Mouse (Mus musculus) bone marrow, adult 2 months (tissue): ENCODE measurements around the gene Cpne4. TPM values are rescaled to one million over a fixed set of nuclear protein-coding genes. Genes with fewer than 3 reads are reported as not detected.

Experiments
- H3K27ac ChIP-seq: fragments of 200-500 bp; 2 replicates; pipeline ENCODE4 v1.5.1; 2012; ENCODE audit warnings: low read depth, mild to moderate bottlenecking, control low read depth, inconsistent platforms, low read length; ENCODE audit not compliant: control insufficient read depth, poor library complexity, insufficient read depth
- H3K4me1 ChIP-seq: fragments of 200-500 bp; 2 replicates; pipeline ENCODE4 v1.6.1; 2011; ENCODE audit warnings: low read length; ENCODE audit not compliant: control insufficient read depth, insufficient read depth
- H3K4me3 ChIP-seq: fragments of 200-500 bp; replicated peaks from 2 replicates; pipeline ENCODE3; 2011; ENCODE audit warnings: mild to moderate bottlenecking, low read depth, low read length, control low read depth; ENCODE audit not compliant: control insufficient read depth
- CTCF ChIP-seq: fragments of 200-500 bp; IDR thresholded peaks from 2 replicates; pipeline ENCODE4 v1.5.1; 2011; ENCODE audit warnings: low read length, control low read depth; ENCODE audit not compliant: control insufficient read depth, insufficient read depth
- POLR2A ChIP-seq: fragments of 200-500 bp; IDR thresholded peaks from 2 replicates; pipeline ENCODE4 v1.6.1; 2011; ENCODE audit warnings: low read depth, mild to moderate bottlenecking, control low read depth, low read length, borderline replicate concordance; ENCODE audit not compliant: control insufficient read depth
- WGBS: fragments of 180-500 bp; shearing (Covaris S2); methylation state at CpG from one replicate; pipeline ENCODE4 v1.1.7; 2018; 5-methylcytosine and 5-hydroxymethylcytosine counted together
- polyA plus RNA-seq: library from polyadenylated mRNA; stranded (reverse); fragments of >200 nt; gene quantifications from 2 replicates; pipeline ENCODE4 v1.2.4, GENCODE M21; 2011; ENCODE audit warnings: low replicate concordance; ENCODE audit not compliant: missing spikeins, insufficient read depth, insufficient read length

Gene Cpne4
- polyA plus RNA-seq, 1 experiment: not detected

DNA sequence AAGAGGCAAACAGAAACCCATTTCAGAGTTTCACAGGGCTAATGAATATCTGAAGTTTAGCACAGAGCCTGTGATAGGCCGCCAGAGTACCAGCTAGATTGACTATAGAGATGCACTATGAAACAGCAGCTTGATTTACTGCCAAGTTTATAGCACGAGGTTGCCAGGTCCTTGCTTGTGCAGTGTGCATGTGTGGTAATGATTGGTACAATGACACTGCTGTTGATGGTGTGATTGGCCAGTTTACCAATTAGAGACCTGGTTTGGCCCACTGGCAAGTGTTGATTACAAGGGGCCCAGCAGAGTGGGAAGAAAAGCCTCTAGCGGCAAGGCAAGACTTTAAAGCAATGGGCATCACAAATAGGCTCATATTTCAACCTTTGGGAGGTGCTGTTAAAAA is 306.6 kb downstream of the Cpne4 start:
- TF ChIP-seq CTCF (no peak), POLR2A (no peak)
- Histone ChIP-seq H3K4me1 (no peaks in the 10 kb centered on the region), H3K4me3 (no peak overlapping the region), H3K27ac (no peak overlapping the region)
- WGBS: 72% methylated on average over 3 of the region's 3 CpGs

DNA sequence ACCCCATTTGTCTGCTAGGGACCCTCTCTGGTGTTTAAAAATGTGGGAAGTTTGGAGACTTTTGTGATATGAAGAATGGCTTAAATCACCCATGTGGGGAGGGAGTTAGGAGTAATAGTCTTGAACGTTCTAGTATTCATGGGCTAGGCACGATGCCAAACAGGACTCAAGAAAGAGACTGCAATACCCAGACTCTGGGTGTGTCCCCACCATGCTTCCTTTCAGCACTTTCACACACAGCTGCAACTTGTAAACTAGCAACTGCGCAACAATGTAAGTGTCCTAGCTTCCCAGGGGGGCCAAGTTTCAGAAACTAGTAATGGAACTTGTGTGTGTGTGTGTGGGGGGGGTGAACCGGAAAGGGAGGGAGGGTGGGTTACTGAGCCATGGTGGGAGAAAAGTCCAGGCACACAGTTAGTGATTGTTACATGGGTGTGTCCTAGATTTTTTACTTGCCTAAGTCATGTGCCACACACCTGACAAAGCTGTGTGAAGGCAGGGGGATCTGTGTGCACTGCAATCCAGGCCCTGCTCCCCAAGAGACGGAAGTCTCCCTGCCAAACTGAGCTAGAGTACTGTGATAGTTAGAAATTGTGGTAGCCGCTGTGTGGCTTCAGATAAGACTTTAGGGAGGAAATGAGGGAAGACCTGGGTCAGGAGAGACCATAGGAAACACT is 307.3 kb downstream of the Cpne4 start:
- no peak for TF ChIP-seq CTCF
- no peak for TF ChIP-seq POLR2A
- Histone ChIP-seq H3K27ac (no peak overlapping the region), H3K4me1 (no peaks in the 10 kb centered on the region), H3K4me3 (no peak overlapping the region)
- 61% methylated on average over 6 of the region's 6 CpGs for WGBS

DNA sequence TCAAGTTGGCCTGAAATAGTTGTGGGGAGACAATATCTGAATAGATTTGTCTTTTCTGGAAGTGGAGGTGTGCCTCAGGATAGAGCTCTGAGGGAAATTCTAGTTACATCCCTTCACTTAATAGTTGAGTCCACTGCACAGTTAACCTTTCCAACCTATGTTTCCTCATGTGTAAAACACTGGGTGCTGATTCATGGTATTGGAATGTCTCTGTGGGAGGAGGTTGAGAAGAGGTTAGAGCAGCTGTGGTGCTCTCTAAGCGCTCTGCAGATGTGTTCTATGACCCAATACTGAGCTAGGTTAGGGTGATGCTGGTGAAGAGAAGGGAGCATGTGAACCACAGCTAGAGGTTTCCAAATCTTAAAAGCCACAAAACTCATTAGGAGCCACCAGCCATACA is 318.7 kb downstream of the Cpne4 start:
- Histone ChIP-seq H3K4me3 (no peak overlapping the region), H3K27ac (no peak overlapping the region), H3K4me1 (no peaks in the 10 kb centered on the region)
- 57% methylated on average over 1 of the region's 1 CpGs for WGBS
- no peak for TF ChIP-seq CTCF
- no peak for TF ChIP-seq POLR2A

DNA sequence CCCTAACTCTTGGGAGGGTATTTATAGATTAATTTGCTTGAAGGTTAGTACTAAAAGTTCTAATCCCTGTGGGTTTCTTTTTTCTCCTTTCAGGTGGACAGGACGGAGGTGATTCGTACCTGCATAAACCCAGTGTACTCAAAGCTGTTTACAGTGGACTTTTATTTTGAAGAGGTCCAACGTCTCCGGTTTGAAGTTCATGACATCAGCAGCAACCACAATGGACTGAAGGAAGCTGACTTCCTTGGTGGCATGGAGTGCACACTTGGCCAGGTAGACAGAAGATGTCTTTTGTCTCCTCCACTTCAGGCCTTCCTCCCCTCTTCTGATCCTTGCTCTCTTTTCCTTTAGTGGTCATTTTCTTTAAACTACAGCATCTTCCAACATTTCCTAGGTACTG is 325.5 kb downstream of the Cpne4 start:
- no peak overlapping the region for H3K27ac ChIP-seq
- TF ChIP-seq CTCF (no peak), POLR2A (no peak)
- WGBS: 82% methylated on average over 4 of the region's 4 CpGs
- H3K4me3 ChIP-seq: no peak overlapping the region
- no peaks in the 10 kb centered on the region for H3K4me1 ChIP-seq

DNA sequence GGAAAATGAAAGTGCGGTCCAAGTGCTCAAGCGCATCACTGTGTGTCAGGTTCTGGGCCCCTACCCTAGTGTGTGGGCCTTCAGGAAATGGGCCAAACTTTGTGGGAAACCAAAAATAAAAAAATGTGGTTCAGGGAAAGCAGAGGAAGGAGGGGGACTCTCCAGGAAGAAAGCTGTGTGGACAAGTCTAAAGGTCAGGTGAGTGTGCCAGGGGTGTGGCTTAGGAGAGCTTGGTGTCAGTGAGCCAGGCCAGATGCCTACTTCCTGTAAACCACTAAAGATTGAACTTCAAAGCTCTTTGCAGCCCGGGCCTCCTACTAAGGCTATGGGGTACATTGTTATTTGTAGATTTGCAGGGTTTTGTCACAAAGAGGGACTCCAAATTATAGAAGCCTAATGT is 327.1 kb downstream of the Cpne4 start:
- no peak for TF ChIP-seq POLR2A
- no peak for TF ChIP-seq CTCF
- no peak overlapping the region for H3K27ac ChIP-seq
- H3K4me1 ChIP-seq: no peaks in the 10 kb centered on the region
- WGBS: 51% methylated on average over 3 of the region's 3 CpGs
- H3K4me3 ChIP-seq: no peak overlapping the region

DNA sequence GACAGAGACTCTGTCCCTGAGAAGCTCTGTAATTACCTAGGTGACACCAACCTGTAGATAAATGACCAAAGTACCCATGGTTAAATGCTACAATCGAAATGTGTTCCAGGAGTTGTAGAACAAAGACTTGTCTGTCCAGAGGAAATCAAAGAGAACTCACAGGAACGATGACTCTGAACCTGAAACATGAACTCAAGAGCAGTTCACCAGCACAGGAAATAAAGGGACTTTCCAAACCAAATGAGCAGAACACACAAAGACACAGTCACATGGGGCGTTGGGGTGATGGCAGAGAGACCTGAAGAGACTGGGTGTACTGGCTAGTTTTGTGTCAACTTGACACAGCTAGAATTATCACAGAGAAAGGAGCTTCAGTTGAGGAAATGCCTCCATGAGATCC is 329.9 kb downstream of the Cpne4 start:
- 57% methylated on average over 3 of the region's 3 CpGs for WGBS
- Histone ChIP-seq H3K27ac (no peak overlapping the region), H3K4me3 (no peak overlapping the region), H3K4me1 (no peaks in the 10 kb centered on the region)
- TF ChIP-seq CTCF (no peak), POLR2A (no peak)

DNA sequence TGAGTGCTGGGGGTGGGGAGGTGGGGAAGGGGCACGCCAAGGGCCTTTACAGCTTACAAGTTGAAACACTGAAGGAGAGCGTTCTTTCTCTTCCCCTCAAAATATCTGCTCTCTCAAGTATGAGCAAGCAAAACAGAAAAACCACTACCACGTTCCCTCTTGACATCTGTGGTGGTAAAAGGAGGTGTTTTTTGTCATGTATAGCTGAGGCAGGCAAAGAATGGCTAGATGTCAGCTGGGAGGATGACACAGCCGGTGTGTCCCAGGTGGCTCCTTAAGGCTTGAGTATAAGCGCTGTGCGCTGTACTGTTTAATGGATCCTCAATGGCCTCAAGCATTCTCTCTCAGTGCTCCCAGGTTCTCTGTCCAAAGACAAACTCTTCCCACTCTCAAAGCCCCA is 331.5 kb downstream of the Cpne4 start:
- Histone ChIP-seq H3K4me1 (no peaks in the 10 kb centered on the region), H3K4me3 (no peak overlapping the region), H3K27ac (no peak overlapping the region)
- TF ChIP-seq POLR2A (no peak), CTCF (no peak)
- WGBS: 80% methylated on average over 6 of the region's 6 CpGs

DNA sequence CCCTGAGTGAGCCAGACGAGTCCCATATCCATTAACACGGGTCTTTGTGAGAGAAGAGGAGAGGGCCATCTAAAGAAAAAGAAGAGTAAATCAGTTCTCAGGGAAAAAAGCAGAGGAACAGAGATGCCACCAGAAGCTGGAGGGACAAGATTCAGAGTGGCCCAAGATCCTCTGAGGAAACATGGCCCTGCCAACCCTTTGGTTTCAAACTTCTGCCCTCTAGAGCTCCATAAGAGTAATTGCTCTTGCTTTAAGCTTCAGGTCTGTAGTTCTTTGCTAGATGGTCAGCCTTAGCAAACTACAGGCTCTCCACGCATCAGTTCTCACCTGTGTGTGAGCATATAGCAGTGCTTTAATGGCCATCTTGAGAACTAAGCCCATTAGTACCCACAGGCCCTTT is 343.4 kb downstream of the Cpne4 start:
- no peak for TF ChIP-seq CTCF
- H3K27ac ChIP-seq: no peak overlapping the region
- 70% methylated on average over 3 of the region's 3 CpGs for WGBS
- H3K4me3 ChIP-seq: no peak overlapping the region
- no peaks in the 10 kb centered on the region for H3K4me1 ChIP-seq

DNA sequence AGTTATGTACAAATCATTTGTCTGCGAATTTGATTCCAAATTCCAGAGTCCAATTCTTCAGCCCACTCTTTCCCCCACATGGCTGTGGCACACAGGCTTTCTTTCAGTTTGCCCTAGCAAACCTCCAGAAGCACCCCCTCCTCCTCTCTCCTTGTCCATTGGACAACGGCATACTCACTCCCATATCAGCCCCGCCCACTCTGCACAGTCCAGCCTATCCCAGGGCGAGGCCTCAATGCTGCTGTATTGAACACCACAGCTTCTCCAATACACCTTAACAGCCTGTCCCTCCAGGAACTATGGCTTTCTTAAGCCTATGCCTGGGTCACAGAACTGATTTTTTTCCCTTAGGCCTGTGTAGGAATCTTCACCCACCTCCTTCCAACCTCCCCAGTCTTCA is 348.3 kb downstream of the Cpne4 start:
- Histone ChIP-seq H3K27ac (no peak overlapping the region), H3K4me1 (no peaks in the 10 kb centered on the region), H3K4me3 (no peak overlapping the region)
- WGBS: 78% methylated on average over 4 of the region's 4 CpGs
- no peak for TF ChIP-seq POLR2A
